Mouse (Mus musculus) ES-Bruce4 (cell line): ENCODE results near the gene 1520401A03Rik.

Source experiments
- CTCF ChIP-seq: IDR thresholded peaks from one replicate; pipeline ENCODE4 v1.8.1; 2011; ENCODE audit warnings: low read depth, low read length
- POLR2A ChIP-seq: IDR thresholded peaks from one replicate; pipeline ENCODE4 v1.8.1; 2011; ENCODE audit warnings: low read length; ENCODE audit not compliant: insufficient read depth

- TF ChIP-seq CTCF: no peak
- TF ChIP-seq POLR2A: no peak
These were observed 15.2 kb upstream of the 1520401A03Rik start for GRCm38 (mm10) chr17:23737493-23738445.
